Mouse (Mus musculus) myocyte (in vitro differentiated cells): ENCODE data around the gene Lurap1l. TPM values are rescaled to one million over a fixed set of nuclear protein-coding genes. Genes with fewer than 3 reads are reported as not detected.

ENCODE experiments used
- H3K27me3 ChIP-seq: one replicate; pipeline ENCODE4 v1.6.1; 2011; ENCODE audit not compliant: control insufficient read depth, insufficient read depth, insufficient read length
- H3K36me3 ChIP-seq: one replicate; pipeline ENCODE4 v1.6.1; 2011; ENCODE audit not compliant: control insufficient read depth, insufficient read depth
- H3K4me2 ChIP-seq: one replicate; pipeline ENCODE4 v1.6.1; 2011; ENCODE audit warnings: low read depth, control low read depth
- H3K4me3 ChIP-seq: one replicate; pipeline ENCODE4 v1.5.1; 2011; ENCODE audit warnings: mild to moderate bottlenecking, control low read depth, moderate library complexity
- H3K79me2 ChIP-seq: one replicate; pipeline ENCODE4 v1.6.1; 2011; ENCODE audit not compliant: control insufficient read depth, insufficient read depth
- H3ac ChIP-seq: one replicate; pipeline ENCODE4 v1.6.1; 2011; ENCODE audit not compliant: control insufficient read depth, insufficient read length
- CEBPB ChIP-seq: IDR thresholded peaks from 2 replicates; pipeline ENCODE4 v1.6.1; 2011; ENCODE audit warnings: mild to moderate bottlenecking, moderate library complexity; ENCODE audit not compliant: poor library complexity, insufficient read depth, severe bottlenecking
- E2F4 ChIP-seq: IDR thresholded peaks from one replicate; pipeline ENCODE4 v1.6.1; 2011; ENCODE audit warnings: mild to moderate bottlenecking, control low read depth, moderate library complexity; ENCODE audit not compliant: insufficient read depth
- MAX ChIP-seq: IDR thresholded peaks from one replicate; pipeline ENCODE4 v1.6.1; 2011; ENCODE audit warnings: low read depth, mild to moderate bottlenecking, control low read depth
- MYOG ChIP-seq, 3 experiments: IDR thresholded peaks; one replicate each; pipeline ENCODE4 v1.6.1; 2011; ENCODE audit warnings: control low read depth in 2 of 3, low read depth in 2 of 3, mild to moderate bottlenecking in 2 of 3; ENCODE audit not compliant: insufficient read length in 2 of 3, control insufficient read depth in 1 of 3, insufficient read depth in 1 of 3
- POLR2A ChIP-seq: IDR thresholded peaks from one replicate; pipeline ENCODE4 v1.6.1; 2011; ENCODE audit warnings: low read depth, mild to moderate bottlenecking, control low read depth, moderate library complexity; ENCODE audit not compliant: insufficient read length
- POLR2AphosphoS2 ChIP-seq: IDR thresholded peaks from one replicate; pipeline ENCODE4 v1.6.1; 2011; ENCODE audit warnings: low read depth, control low read depth; ENCODE audit not compliant: insufficient read length
- SRF ChIP-seq: IDR thresholded peaks from one replicate; pipeline ENCODE4 v1.6.1; 2011; ENCODE audit warnings: low read depth; ENCODE audit not compliant: control insufficient read depth, insufficient read length
- TCF12 ChIP-seq: IDR thresholded peaks from one replicate; pipeline ENCODE4 v1.6.1; 2011; ENCODE audit warnings: mild to moderate bottlenecking, control low read depth; ENCODE audit not compliant: poor library complexity, insufficient read depth, severe bottlenecking
- TCF3 ChIP-seq: IDR thresholded peaks from one replicate; pipeline ENCODE4 v1.6.1; 2011; ENCODE audit warnings: low read depth, control low read depth; ENCODE audit not compliant: insufficient read length
- USF1 ChIP-seq: IDR thresholded peaks from one replicate; pipeline ENCODE4 v1.6.1; 2011; ENCODE audit warnings: low read depth, mild to moderate bottlenecking, control low read depth, moderate library complexity
- polyA plus RNA-seq: library from polyadenylated mRNA; unstranded; fragments of >200 nt; fragmentation: generic; extraction: Trizol; gene quantifications from one replicate; pipeline ENCODE4 v1.2.1, GENCODE M21; 2012; ENCODE audit warnings: missing spikeins

Lurap1l gene
- polyA plus RNA-seq, 1 experiment = 15.9 TPM

DNA sequence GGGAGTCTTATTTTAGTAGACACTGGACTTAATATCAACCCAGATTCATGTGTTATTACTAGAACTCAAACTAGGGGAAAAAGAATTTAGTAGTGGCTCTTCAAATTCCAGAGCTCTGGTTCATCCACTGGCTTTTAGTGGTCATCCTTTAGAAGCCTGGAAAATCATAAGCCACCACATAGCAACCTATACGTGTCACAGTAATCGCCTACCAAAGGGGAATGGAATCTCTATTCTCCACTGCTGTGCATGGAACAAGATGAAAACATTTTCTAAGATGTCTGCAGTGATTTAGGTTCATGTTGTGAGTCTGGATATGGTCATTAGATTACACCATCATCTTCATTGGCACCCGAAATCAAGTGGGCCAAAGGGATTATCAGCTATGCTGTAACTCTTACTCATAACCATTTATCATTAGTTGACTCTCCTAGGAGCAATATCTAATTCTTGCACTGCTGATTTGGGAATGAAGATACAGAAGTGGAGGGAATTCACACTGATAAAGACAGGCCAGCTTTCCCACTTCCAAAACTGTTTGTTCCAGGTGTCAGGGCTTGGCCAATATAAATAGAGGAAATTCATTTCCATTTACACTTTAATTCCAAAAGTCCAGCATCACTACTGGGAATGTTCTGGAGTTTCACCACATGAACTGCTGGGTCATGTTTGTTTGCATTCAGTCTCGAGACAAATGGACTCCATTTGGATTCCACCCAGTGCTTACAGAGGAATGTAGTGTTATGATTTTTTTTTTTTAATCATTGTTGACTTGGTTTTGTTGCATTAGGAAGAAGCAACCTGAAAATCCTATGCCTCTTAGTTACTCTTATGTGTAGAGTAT is 11.4 kb downstream of the Lurap1l start:
- no peak for TF ChIP-seq MAX
- TF ChIP-seq CEBPB = 0 out of 2 replicates have a peak, but pooled peaks have one; percentile 1
- Histone ChIP-seq H3K4me2 (peak overlapping the region; percentile 47), H3K4me3 (no peak overlapping the region), H3K79me2 (peaks cover 100% of the 10 kb centered on the region), H3K36me3 (no peaks in the 10 kb centered on the region), H3ac (no peak overlapping the region), H3K27me3 (no peaks in the 10 kb centered on the region)

DNA sequence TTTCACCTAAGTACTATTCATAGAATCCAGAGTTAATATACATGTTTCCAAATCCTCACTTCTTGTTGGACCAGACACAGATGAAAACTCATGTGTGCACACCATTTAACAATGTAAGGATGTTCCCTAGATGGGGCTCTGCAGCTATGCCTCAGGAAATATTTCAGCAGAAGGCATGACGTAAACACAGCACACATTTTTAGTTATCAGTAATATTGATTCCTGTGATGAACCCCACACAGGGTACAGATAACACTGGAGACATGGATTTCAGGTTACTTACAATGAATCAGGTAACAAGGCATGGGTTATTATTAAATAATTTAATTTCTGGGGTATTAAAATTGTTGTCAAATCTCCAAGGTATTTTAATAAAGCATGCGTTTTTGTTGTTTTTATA is 12.2 kb downstream of the Lurap1l start:
- TF ChIP-seq E2F4 (no peak), POLR2A (no peak), TCF12 (no peak)
- no peaks in the 10 kb centered on the region for H3K36me3 ChIP-seq

DNA sequence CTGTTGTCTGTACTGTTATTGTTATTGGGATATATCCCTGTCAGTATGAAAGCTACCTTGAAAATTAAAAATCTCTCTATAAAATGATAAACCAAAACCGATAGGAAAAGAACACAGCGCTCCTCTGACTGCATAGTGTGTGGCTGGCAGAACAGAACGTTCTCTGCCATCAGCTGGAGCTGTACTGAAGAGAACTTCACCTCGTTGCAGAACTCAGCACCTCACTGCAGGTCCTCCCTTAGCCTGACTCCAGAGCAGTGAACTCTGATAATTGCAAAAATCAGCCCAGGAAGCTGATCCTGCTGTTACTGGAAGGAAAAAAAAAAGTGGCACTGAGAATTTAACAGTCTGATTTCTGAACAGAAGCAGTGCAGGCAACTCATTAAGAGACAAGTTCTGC is 14.4 kb downstream of the Lurap1l start:
- TF ChIP-seq TCF3 = no peak
- TF ChIP-seq CEBPB = no peak
- no peak for TF ChIP-seq POLR2A
- no peak for TF ChIP-seq MYOG (IDR thresholded peaks at IDR 0.05; ENCODE audit: control insufficient read depth in 1 of 3, insufficient read depth in 1 of 3, insufficient read length in 2 of 3, low read depth in 2 of 3)
- TF ChIP-seq SRF = no peak
- no peak for TF ChIP-seq POLR2AphosphoS2
- TF ChIP-seq USF1 = no peak
- TF ChIP-seq E2F4 = no peak
- no peak for TF ChIP-seq TCF12
- Histone ChIP-seq H3K27me3 (no peaks in the 10 kb centered on the region), H3K79me2 (peaks cover 77% of the 10 kb centered on the region), H3K36me3 (no peaks in the 10 kb centered on the region), H3K4me3 (no peak overlapping the region), H3K4me2 (peak overlapping the region; percentile 44), H3ac (no peak overlapping the region)

More for the DNA sequence above, 12.2 kb downstream of the Lurap1l start:
- H3K4me2 ChIP-seq = peak overlapping the region; percentile 47
- no peaks in the 10 kb centered on the region for H3K27me3 ChIP-seq
- no peak overlapping the region for H3ac ChIP-seq
- no peak overlapping the region for H3K4me3 ChIP-seq
- peaks cover 99% of the 10 kb centered on the region for H3K79me2 ChIP-seq

DNA sequence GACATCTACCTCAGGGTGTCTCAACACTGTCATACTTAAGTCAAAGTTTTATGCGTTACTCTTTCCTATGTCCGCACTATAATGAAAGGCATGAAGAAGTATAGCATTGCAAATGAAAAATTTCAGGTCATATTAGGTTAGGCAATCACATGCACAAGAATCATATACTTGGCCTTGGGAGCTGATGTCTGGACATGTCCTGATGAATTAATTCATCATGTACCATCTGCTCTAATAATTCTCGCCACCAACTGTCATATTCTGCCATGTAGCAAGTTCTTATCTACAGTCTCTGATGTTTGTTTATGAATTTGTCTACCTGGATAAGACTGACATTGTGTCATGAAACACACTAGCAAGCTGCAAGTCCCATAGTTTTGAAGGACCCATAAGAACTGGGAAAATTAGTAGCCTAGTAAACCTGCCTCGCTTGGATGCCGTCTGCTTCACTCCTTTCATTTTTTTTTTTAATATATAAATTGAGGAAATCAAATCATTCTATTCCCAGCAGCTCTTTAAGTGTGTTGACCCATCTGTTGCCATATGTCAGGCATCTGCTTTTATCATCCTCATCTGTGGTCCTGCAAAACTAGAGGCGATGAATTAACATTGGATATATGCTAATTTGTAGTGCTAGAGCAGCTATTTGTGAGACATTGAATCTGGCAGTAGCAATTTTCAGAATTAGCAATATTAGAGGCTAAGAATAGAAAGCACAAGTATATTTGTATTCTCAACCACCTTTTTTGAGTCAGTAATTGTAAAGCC is 15.5 kb downstream of the Lurap1l start:
- Histone ChIP-seq H3K79me2 (peaks cover 72% of the 10 kb centered on the region), H3K4me3 (no peak overlapping the region), H3ac (no peak overlapping the region), H3K27me3 (no peaks in the 10 kb centered on the region), H3K4me2 (peak overlapping the region; percentile 15), H3K36me3 (peaks cover under 1% of the 10 kb centered on the region)
- TF ChIP-seq USF1 = no peak
- TF ChIP-seq MYOG (IDR thresholded peaks at IDR 0.05; ENCODE audit: control insufficient read depth in 1 of 3, insufficient read depth in 1 of 3, insufficient read length in 2 of 3, low read depth in 2 of 3) = no peak
- TF ChIP-seq POLR2AphosphoS2 = no peak

DNA sequence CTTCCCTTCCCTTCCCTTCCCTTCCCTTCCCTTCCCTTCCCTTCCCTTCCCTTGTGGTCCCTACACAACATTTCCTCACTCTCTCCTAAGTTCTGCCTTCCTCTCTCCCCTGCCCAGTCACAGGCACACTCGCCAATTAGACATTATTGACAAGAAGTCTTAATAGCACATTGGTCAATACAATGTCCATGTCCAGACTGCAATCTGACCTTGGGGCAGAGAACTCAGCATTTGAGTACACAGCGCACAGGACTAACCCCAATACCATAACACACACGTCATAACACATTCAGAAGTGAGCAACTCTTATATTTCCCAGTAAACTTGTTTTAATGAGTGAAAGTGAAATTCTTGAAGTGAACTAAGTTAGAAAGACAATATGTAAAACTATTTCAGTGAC is 24.3 kb downstream of the Lurap1l start:
- Histone ChIP-seq H3K27me3 (no peaks in the 10 kb centered on the region), H3K4me2 (no peak overlapping the region), H3ac (no peak overlapping the region)

More for the DNA sequence above, 24.3 kb downstream of the Lurap1l start:
- H3K36me3 ChIP-seq = peaks cover 5% of the 10 kb centered on the region
- H3K79me2 ChIP-seq = peaks cover 88% of the 10 kb centered on the region
- TF ChIP-seq SRF (no peak), MAX (no peak), E2F4 (no peak), USF1 (no peak), CEBPB (no peak), TCF12 (no peak), MYOG (IDR thresholded peaks at IDR 0.05; ENCODE audit: control insufficient read depth in 1 of 3, insufficient read depth in 1 of 3, insufficient read length in 2 of 3, low read depth in 2 of 3) (no peak)
- H3K4me3 ChIP-seq = no peak overlapping the region
